Mouse (Mus musculus) neural tube, embryonic 11.5 days (tissue): Measurements from ENCODE around the gene Armcx3. TPM values are rescaled to one million over a fixed set of nuclear protein-coding genes. Genes with fewer than 3 reads are reported as not detected.
A peak's percentile ranks its signal among the peaks of the same experiment; 100 is the strongest.

Source experiments
- ATAC-seq: fragments of 200-750 bp; cut with Nextera tagmentation; 2 replicates; pipeline ENCODE4 v1.8.0; 2017; ENCODE audit warnings: moderate number of reproducible peaks, mild to moderate bottlenecking, moderate TSS enrichment, moderate library complexity; ENCODE audit not compliant: insufficient read depth, low FRiP score, low TSS enrichment
- DNase-seq: peaks from one replicate; pipeline ENCODE4 v3.0.0-alpha.2; 2015; ENCODE audit warnings: low spot score
- H3K27ac ChIP-seq: fragments of 300-500 bp; sonication (generic); 2 replicates; pipeline ENCODE4 v1.5.1; 2014; ENCODE audit warnings: low read depth, mild to moderate bottlenecking, low read length
- H3K27me3 ChIP-seq: fragments of 300-500 bp; sonication (generic); 2 replicates; pipeline ENCODE4 v1.6.1; 2014; ENCODE audit warnings: mild to moderate bottlenecking, low read length, mixed read lengths; ENCODE audit not compliant: control insufficient read depth, insufficient read depth
- H3K36me3 ChIP-seq: fragments of 300-500 bp; sonication (generic); 2 replicates; pipeline ENCODE4 v1.6.1; 2014; ENCODE audit warnings: mild to moderate bottlenecking, low read length, moderate library complexity, mixed read lengths; ENCODE audit not compliant: control insufficient read depth, insufficient read depth
- H3K4me1 ChIP-seq: fragments of 300-500 bp; sonication (generic); 2 replicates; pipeline ENCODE4 v1.6.1; 2014; ENCODE audit warnings: low read length, mixed read lengths; ENCODE audit not compliant: control insufficient read depth, insufficient read depth
- H3K4me2 ChIP-seq: fragments of 300-500 bp; sonication (generic); 2 replicates; pipeline ENCODE4 v1.6.1; 2014; ENCODE audit warnings: low read depth, mild to moderate bottlenecking, moderate library complexity
- H3K4me3 ChIP-seq: fragments of 300-500 bp; sonication (generic); 2 replicates; pipeline ENCODE4 v1.5.1; 2014; ENCODE audit warnings: low read depth, low read length
- H3K9ac ChIP-seq: fragments of 300-500 bp; sonication (generic); 2 replicates; pipeline ENCODE4 v1.6.1; 2014; ENCODE audit warnings: mild to moderate bottlenecking, low read length
- H3K9me3 ChIP-seq: fragments of 300-500 bp; sonication (generic); 2 replicates; pipeline ENCODE4 v1.6.1; 2016; ENCODE audit warnings: low read length; ENCODE audit not compliant: control insufficient read depth
- WGBS: fragments of 180-500 bp; shearing (Covaris S2); extraction: QIAGEN DNeasy Blood & Tissue Kit; methylation state at CpG from one replicate; pipeline ENCODE4 v1.1.7; 2014; 5-methylcytosine and 5-hydroxymethylcytosine counted together
- microRNA-seq: library from miRNA; unstranded; fragments of <30 nt; microRNA quantifications from one replicate; pipeline ENCODE4, GENCODE M21; 2016
- polyA plus RNA-seq: library from polyadenylated mRNA; unstranded; fragments of >200 nt; fragmentation: Nextera tagmentation; extraction: Ambion mirVana; gene quantifications from 2 replicates; pipeline ENCODE4 v1.2.1, GENCODE M21; 2014

Gene Armcx3
- polyA plus RNA-seq, 1 experiment from 2014 or later, result 74.5 TPM

DNA sequence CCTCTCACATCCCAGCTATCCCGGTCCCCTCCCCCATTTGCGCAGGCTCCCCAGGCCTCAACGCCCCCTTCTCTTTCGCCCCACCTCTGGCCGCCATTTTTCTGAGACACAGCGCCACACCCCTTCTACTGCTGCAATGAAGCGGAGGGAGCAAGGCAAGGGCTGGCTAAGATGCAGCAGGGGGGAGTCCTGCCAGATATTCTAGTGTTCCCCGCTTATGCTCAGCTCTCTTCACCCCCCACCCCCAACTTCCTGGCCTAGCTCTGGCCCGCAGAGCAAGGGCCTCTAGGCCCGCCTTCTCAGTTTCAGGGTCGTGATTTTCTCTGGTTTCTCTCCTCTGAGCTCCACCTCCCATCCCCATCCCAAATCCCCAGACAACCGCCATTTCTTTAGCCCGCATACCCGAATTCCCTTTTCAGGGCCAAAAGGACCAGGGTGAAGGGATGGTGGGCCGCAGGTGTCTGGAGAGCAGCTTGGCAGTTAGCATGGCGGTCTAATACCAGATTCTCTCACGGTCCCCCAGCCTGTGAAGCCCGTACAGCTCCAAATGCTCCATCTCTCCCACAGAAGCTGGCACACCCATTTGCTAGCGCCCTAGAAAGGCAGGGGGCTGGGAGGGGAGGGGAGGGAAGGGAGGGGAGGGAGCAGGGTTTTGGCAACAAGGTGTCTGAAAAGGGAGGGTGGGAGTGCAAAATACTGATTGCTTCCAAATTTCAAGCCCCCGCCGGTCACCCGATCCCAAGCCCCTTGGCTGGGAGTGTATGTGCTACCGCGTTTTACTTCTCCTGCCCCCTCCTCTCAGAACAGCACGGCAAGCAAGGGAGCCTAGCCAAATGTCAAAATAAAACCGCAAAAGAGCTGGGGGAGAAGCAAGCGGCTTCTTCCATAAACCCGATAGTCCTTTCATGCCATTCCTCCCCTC lies 51.7 kb downstream of the Armcx3 start:
- Histone ChIP-seq H3K4me2 (peak overlapping the region; percentile 44), H3K36me3 (no peaks in the 10 kb centered on the region; the same call in 1 of the 2 replicates), H3K9me3 (no peaks in the 10 kb centered on the region), H3K27me3 (0 out of 2 replicates have a peak, but pooled peaks cover 2% of the 10 kb centered on the region), H3K27ac (no peak overlapping the region), H3K4me3 (peak overlapping the region; percentile 57), H3K4me1 (no peaks in the 10 kb centered on the region), H3K9ac (peak overlapping the region; percentile 67)
- ATAC-seq (peak; percentile 62), DNase-seq (peak; percentile 61)
- 19% methylated on average over 27 of the region's 28 CpGs for WGBS

DNA sequence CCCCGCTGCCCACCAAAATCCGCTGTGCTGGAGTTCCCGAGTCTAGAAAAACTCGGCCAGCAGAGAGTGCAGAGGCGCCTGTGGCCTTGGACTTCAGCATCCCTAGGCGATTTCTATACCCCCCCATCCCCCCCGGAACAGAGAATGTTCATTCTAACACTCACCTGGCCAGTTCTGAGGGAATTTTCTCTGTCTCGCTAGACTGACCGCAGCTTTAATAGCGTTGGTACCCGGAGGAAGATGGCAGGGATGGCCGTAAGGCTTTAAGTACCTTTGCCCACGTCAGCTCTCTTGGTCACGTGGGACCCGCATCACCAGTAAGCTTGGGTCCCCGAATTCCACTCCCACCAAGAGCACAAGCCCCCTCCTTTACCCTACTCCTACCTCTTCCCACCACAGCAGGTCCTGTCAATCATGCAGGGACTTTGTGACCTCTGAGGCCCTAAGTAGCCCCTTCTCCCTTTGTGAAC lies 52.4 kb downstream of the Armcx3 start, which contains the start of gene Armcx2:
Gene Armcx2, minus strand, starts transcription at position 467 of the 470 bp plus-strand sequence.
- WGBS, result 11% methylated on average over 16 of the region's 16 CpGs
- ATAC-seq (peak; percentile 92), DNase-seq (peak; percentile 67)
- Histone ChIP-seq H3K36me3 (no peaks in the 10 kb centered on the region; the same call in 1 of the 2 replicates), H3K4me1 (no peaks in the 10 kb centered on the region), H3K4me2 (peak within 1 kb of the TSS; percentile 44), H3K27ac (no peak within 1 kb of the TSS), H3K9me3 (no peaks in the 10 kb centered on the region), H3K4me3 (peak within 1 kb of the TSS; percentile 57), H3K9ac (peak within 1 kb of the TSS; percentile 67), H3K27me3 (0 out of 2 replicates have a peak, but pooled peaks cover 2% of the 10 kb centered on the region)

Small RNA genes within 50 kb of the gene (microRNA-seq; reads per million reads assigned to microRNA genes)
- not detected for gene Mir7093

Other genes with a start within 250 kb of the Armcx3 start
- 66.5 and 67.0 TPM in 2 replicates for gene Timm8a1, start 214.7 kb upstream of the Armcx3 start, polyA plus RNA-seq
- gene Btk, start 173.0 kb upstream of the Armcx3 start, polyA plus RNA-seq, result 0.88 and 1.9 TPM in 2 replicates
- 300 and 324 TPM in 2 replicates for gene Rpl36a, start 170.9 kb upstream of the Armcx3 start, polyA plus RNA-seq
- gene Gla, start 155.5 kb upstream of the Armcx3 start, polyA plus RNA-seq, result 2.6 and 3.5 TPM in 2 replicates
- 163 and 179 TPM in 2 replicates for gene Hnrnph2, start 155.4 kb upstream of the Armcx3 start, polyA plus RNA-seq
- 6.4 and 6.6 TPM in 2 replicates for gene Armcx4, start 70.1 kb upstream of the Armcx3 start, polyA plus RNA-seq
- 54.5 and 54.6 TPM in 2 replicates for gene Armcx1, start 38.6 kb upstream of the Armcx3 start, polyA plus RNA-seq
- 16.8 and 21.2 TPM in 2 replicates for gene Armcx6, start 5.2 kb upstream of the Armcx3 start, polyA plus RNA-seq
- gene Armcx2, start 52.6 kb downstream of the Armcx3 start, polyA plus RNA-seq, result 86.8 and 92.0 TPM in 2 replicates
- gene Nxf2, start 208.2 kb downstream of the Armcx3 start, polyA plus RNA-seq, result 0.19 and 0.35 TPM in 2 replicates